8 mouse cellular contexts compared by ENCODE assay signal in the genomic region with DNA sequence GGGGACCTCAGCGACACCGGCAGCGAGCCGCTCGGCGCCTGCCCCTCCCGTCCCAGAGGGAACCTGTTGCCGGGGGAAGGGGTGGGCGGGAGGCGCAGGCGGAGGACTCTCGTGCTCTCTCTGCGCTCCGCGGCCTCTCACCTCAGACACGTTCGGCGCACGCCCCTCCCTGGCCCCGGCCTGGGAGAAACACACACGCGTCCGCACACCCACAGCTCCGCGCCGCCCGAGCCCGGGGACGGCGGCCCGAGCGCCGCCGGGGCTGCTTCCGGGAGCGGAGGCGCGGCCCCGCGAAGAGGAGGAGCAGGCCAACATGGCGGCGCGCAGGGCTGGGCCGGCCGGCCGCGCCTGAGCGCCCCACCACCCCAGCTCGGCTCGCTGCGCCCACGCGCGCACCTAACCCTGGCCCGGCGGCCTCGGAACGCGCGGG. TPM values are rescaled to one million over a fixed set of nuclear protein-coding genes. Genes with fewer than 3 reads are reported as not detected.
DNase-seq lines count a peak whose midpoint lies in the region; ATAC-seq lines count a peak whose summit lies in the region.

Usp24 (plus strand) TSS at position 293 of the 430 bp plus-strand sequence.

- ATAC-seq in hindbrain, embryonic 11.5 days (ENCODE audit: low FRiP score): peak; percentile 92

- peak within 1 kb of the TSS; percentile 93 for H3K27ac ChIP-seq in hindbrain, embryonic 11.5 days (ENCODE audit: low read depth, low read length)

- H3K9me3 ChIP-seq in hindbrain, embryonic 11.5 days (ENCODE audit: control insufficient read depth, low read length): no peaks in the 10 kb centered on the region

- DNase-seq in Muller cell, postnatal 12 days (ENCODE audit: inconsistent ontology term): peak; percentile 88
- DNase-seq in cerebellum, postnatal 10 days: peak; percentile 80 to 82
- peak; percentile 33 to 45 for DNase-seq in frontal cortex, postnatal 14 days (ENCODE audit: low spot score in 2 of 2)
- peak; percentile 83 for DNase-seq in hindbrain, embryonic 11.5 days (ENCODE audit: low spot score)
- DNase-seq in layer of hippocampus, postnatal 25 days (ENCODE audit: extremely low spot score in 1 of 2, low spot score in 1 of 2): peak in 1 of 2 experiments; percentile 53
- DNase-seq in lung, postnatal 14 days: peak; percentile 75
- peak; percentile 62 for DNase-seq in ovary, postnatal 14 days (ENCODE audit: low spot score)
- peak; percentile 69 to 70 for DNase-seq in thymus, postnatal 10 days (ENCODE audit: low spot score in 2 of 2)

- H3K9ac ChIP-seq in hindbrain, embryonic 11.5 days (ENCODE audit: low read depth, low read length): peak within 1 kb of the TSS; percentile 98

- peaks cover 3% of the 10 kb centered on the region; the same call in 1 of the 2 replicates for H3K4me1 ChIP-seq in hindbrain, embryonic 11.5 days (replicated peaks; ENCODE audit: control insufficient read depth, insufficient read depth, low read length)

- H3K36me3 ChIP-seq in hindbrain, embryonic 11.5 days (ENCODE audit: control insufficient read depth, insufficient read depth, low read length): no peaks in the 10 kb centered on the region

- H3K4me2 ChIP-seq in hindbrain, embryonic 11.5 days (replicated peaks; ENCODE audit: low read depth, low read length): peak within 1 kb of the TSS; percentile 82

- H3K4me3 ChIP-seq in hindbrain, embryonic 11.5 days (ENCODE audit: low read depth, low read length): peak within 1 kb of the TSS; percentile 95

- no peaks in the 10 kb centered on the region for H3K27me3 ChIP-seq in hindbrain, embryonic 11.5 days (ENCODE audit: control insufficient read depth, insufficient read depth, low read length)

- 0% methylated on average over 28 of the region's 60 CpGs for WGBS in hindbrain, embryonic 11.5 days

RNA-seq across cellular contexts. Expression of gene Usp24, which starts in this region (rescaled TPM):
- 10.2 and 12.5 TPM in 2 replicates for polyA plus RNA-seq in hindbrain, embryonic 11.5 days (2014; fragmentation: Nextera tagmentation; extraction: Ambion mirVana)
- 10 to 100 TPM; 35.2 to 42.8 TPM for total RNA-seq in layer of hippocampus, postnatal 25 days (2021)
